Mouse (Mus musculus): ENCODE results near the gene Ddx39.

Ddx39 gene

GRCm38 (mm10) chr8:83699566-83699965 is 15.4 kb upstream of the Ddx39 start:
- no peak for DNase-seq (ENCODE audit: low spot score)

- DNase-seq (ENCODE audit: low spot score): no peak
Observed at GRCm38 (mm10) chr8:83700423-83701085, 14.4 kb upstream of the Ddx39 start.

- no peak for DNase-seq (ENCODE audit: low spot score)
Observed at GRCm38 (mm10) chr8:83703426-83703825, 11.6 kb upstream of the Ddx39 start.

- no peak for DNase-seq (ENCODE audit: low spot score)
Observed at GRCm38 (mm10) chr8:83706411-83706810, 8.6 kb upstream of the Ddx39 start.

- DNase-seq (ENCODE audit: low spot score): no peak
Observed at GRCm38 (mm10) chr8:83707554-83707953, 7.4 kb upstream of the Ddx39 start.

GRCm38 (mm10) chr8:83714676-83715030 is 324 bp upstream of the Ddx39 start:
- DNase-seq (ENCODE audit: low spot score): no peak

GRCm38 (mm10) chr8:83715771-83716170 is 794 bp downstream of the Ddx39 start:
- no peak for DNase-seq (ENCODE audit: low spot score)

- no peak for DNase-seq (ENCODE audit: low spot score)
Observed at GRCm38 (mm10) chr8:83716563-83716962, 1.6 kb downstream of the Ddx39 start.

GRCm38 (mm10) chr8:83719048-83719447 is 4.1 kb downstream of the Ddx39 start:
- DNase-seq (ENCODE audit: low spot score): no peak

- DNase-seq (ENCODE audit: low spot score): no peak
Observed at GRCm38 (mm10) chr8:83719693-83720092, 4.7 kb downstream of the Ddx39 start.

GRCm38 (mm10) chr8:83721405-83722025 is 6.5 kb downstream of the Ddx39 start:
- no peak for DNase-seq (ENCODE audit: low spot score)

- no peak for DNase-seq (ENCODE audit: low spot score)
Observed at GRCm38 (mm10) chr8:83722631-83723030, 7.7 kb downstream of the Ddx39 start.

GRCm38 (mm10) chr8:83723447-83724083 is 8.6 kb downstream of the Ddx39 start:
- DNase-seq (ENCODE audit: low spot score): no peak

GRCm38 (mm10) chr8:83724697-83725482 is 9.9 kb downstream of the Ddx39 start:
- DNase-seq (ENCODE audit: low spot score): peak; percentile 70

- DNase-seq (ENCODE audit: low spot score): no peak
Observed at GRCm38 (mm10) chr8:83725521-83726102, 10.6 kb downstream of the Ddx39 start.

- peak; percentile 39 for DNase-seq (ENCODE audit: low spot score)
Observed at GRCm38 (mm10) chr8:83729009-83729807, 14.2 kb downstream of the Ddx39 start.

GRCm38 (mm10) chr8:83731906-83732305 is 16.9 kb downstream of the Ddx39 start:
- no peak for DNase-seq (ENCODE audit: low spot score)

- no peak for DNase-seq (ENCODE audit: low spot score)
Observed at GRCm38 (mm10) chr8:83732919-83733318, 17.9 kb downstream of the Ddx39 start.

- DNase-seq (ENCODE audit: low spot score): no peak
Observed at GRCm38 (mm10) chr8:83736681-83737080, 21.7 kb downstream of the Ddx39 start.

GRCm38 (mm10) chr8:83737346-83737745 is 22.4 kb downstream of the Ddx39 start:
- no peak for DNase-seq (ENCODE audit: low spot score)

- DNase-seq (ENCODE audit: low spot score): peak; percentile 46
Observed at GRCm38 (mm10) chr8:83737852-83738562, 23.0 kb downstream of the Ddx39 start.
